Mouse (Mus musculus): ENCODE results near the gene Alox5ap. TPM values are rescaled to one million over a fixed set of nuclear protein-coding genes. Genes with fewer than 3 reads are reported as not detected.

The Alox5ap gene
- 4.6 and 4.9 TPM in 2 replicates for polyA plus RNA-seq (2015; fragmentation: Nextera tagmentation; extraction: Ambion mirVana)

DNA sequence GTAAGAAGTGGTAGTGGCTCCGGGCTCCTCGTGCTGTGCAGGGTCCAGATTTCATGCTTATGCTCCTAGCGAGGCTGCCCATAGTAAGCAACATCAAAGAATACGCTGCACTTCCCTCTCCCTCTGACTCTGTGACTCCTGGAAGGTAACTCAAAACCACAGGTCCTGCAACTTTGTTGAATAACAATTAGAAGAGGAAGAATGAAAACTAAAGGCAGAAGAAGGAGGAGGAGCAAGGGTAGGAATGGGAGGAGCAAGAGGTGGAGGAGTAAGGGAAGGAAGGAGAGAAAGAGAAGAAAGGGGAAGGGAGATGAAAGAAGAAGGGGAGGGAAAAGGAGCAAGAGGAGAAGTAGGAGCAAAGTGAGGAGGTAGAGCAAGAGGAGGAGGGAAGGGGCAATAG is at the start of gene Alox5ap:
Gene Alox5ap, plus strand, starts transcription at position 363 of the 400 bp plus-strand sequence.
- no peaks in the 10 kb centered on the region for H3K9me3 ChIP-seq (ENCODE audit: control insufficient read depth)
- no peak within 1 kb of the TSS for H3K4me3 ChIP-seq (ENCODE audit: low read depth, low read length)
- H3K9ac ChIP-seq (ENCODE audit: low read depth, low read length): no peak within 1 kb of the TSS
- no peaks in the 10 kb centered on the region for H3K4me1 ChIP-seq (replicated peaks; ENCODE audit: control insufficient read depth, insufficient read depth, low read length)
- no peak within 1 kb of the TSS for H3K27ac ChIP-seq (ENCODE audit: low read depth, low read length)
- TF ChIP-seq CTCF (IDR thresholded peaks at IDR 0.05; ENCODE audit: low read depth): no peak
- 56% methylated on average over 4 of the region's 4 CpGs for WGBS
- no peaks in the 10 kb centered on the region for H3K27me3 ChIP-seq (replicated peaks; ENCODE audit: control insufficient read depth, insufficient read depth, low read length)
- ATAC-seq: no peak
- no peaks in the 10 kb centered on the region for H3K36me3 ChIP-seq (ENCODE audit: control insufficient read depth, insufficient read depth)
- no peak within 1 kb of the TSS for H3K4me2 ChIP-seq (replicated peaks; ENCODE audit: low read depth)

DNA sequence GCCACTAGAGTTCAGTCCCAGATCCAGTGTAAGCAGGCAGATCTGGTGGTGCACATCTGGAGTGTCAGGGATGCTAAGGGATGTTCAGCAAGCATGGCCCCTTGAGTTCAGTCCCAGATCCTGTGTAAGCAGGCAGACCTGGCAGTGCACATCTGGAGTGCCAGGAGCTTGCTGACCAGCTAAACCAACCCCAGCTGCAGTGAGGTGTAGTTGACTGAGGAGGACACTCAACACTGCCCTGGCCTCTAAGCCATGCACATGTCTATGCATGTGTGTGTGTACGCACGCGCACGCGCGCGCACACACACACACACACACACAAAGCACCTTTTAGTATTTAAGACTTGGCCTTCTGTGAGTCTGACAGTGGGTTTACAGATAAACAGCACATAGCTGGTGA is 49.0 kb upstream of the Alox5ap start:
- Histone ChIP-seq H3K9ac (ENCODE audit: low read depth, low read length) (no peak overlapping the region), H3K4me3 (ENCODE audit: low read depth, low read length) (no peak overlapping the region), H3K27ac (ENCODE audit: low read depth, low read length) (no peak overlapping the region), H3K4me2 (replicated peaks; ENCODE audit: low read depth) (no peak overlapping the region), H3K27me3 (replicated peaks; ENCODE audit: control insufficient read depth, insufficient read depth, low read length) (no peaks in the 10 kb centered on the region), H3K4me1 (replicated peaks; ENCODE audit: control insufficient read depth, insufficient read depth, low read length) (no peaks in the 10 kb centered on the region), H3K36me3 (ENCODE audit: control insufficient read depth, insufficient read depth) (peaks cover 49% of the 10 kb centered on the region), H3K9me3 (ENCODE audit: control insufficient read depth) (no peaks in the 10 kb centered on the region)
- ATAC-seq: no peak
- 99% methylated on average over 7 of the region's 7 CpGs for WGBS
- no peak for TF ChIP-seq CTCF (IDR thresholded peaks at IDR 0.05; ENCODE audit: low read depth)

DNA sequence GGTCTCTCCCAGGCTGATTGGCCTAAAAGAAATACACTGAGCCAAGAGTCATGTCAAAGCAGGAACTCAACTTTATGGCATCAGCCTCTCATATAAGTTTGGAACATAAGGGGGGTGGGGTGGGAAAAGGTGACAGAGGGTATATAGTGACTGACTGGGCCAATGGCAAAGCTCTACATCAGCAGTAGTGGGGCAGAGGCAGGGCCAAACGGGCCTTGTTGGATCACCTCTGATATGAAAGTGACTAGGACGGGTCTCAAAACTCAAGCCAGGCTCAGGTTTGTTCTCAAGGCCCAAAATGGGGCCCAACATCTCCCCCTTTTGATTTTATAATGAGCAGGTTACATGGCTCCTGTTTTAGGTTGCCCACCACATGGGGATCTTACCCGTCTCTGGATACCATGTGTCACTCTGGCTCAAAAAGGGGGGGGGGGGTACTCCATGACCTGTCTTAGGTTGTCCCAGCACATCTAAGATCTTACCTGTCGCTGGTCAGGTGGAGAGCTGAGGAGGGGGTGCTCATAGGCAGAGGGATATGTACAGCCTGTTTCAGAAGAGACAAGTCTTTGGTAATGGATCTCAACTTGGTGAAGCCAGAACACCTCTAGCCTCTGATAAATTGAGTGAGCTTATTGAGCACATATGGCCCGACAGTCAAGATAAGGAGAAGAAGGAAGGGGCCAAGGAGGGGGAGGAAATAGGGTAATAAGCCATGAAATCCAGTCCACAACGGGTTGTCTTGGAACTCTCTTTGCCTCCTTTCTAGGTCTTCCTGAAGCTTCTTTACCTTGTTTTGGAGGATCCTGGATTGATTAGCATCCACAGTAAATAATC is 46.8 kb upstream of the Alox5ap start:
- Histone ChIP-seq H3K9ac (ENCODE audit: low read depth, low read length) (no peak overlapping the region), H3K36me3 (ENCODE audit: control insufficient read depth, insufficient read depth) (peaks cover 28% of the 10 kb centered on the region), H3K4me2 (replicated peaks; ENCODE audit: low read depth) (no peak overlapping the region), H3K27ac (ENCODE audit: low read depth, low read length) (no peak overlapping the region), H3K27me3 (replicated peaks; ENCODE audit: control insufficient read depth, insufficient read depth, low read length) (no peaks in the 10 kb centered on the region), H3K9me3 (ENCODE audit: control insufficient read depth) (no peaks in the 10 kb centered on the region), H3K4me1 (replicated peaks; ENCODE audit: control insufficient read depth, insufficient read depth, low read length) (no peaks in the 10 kb centered on the region), H3K4me3 (ENCODE audit: low read depth, low read length) (no peak overlapping the region)
- TF ChIP-seq CTCF (IDR thresholded peaks at IDR 0.05; ENCODE audit: low read depth): no peak
- no peak for ATAC-seq
- 81% methylated on average over 6 of the region's 6 CpGs for WGBS

DNA sequence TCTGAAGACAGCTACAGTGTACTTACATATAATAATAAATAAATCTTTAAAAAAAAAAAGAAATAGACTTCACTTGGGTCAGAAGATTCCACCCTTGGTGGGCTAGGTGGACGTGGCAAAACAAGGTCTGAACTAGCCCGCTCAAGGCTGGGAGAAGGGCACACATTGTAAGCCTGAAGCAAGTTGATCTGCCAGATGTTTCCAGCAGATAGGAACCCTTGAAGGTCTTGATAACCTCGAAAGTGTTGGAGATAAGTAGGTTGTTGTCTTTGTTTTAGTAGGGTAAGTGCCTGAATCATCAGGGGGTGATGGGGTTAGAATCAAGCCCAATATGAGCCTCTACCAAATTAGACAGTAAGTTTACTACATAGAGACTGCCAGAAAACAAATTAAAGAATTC is 45.1 kb upstream of the Alox5ap start:
- Histone ChIP-seq H3K27me3 (replicated peaks; ENCODE audit: control insufficient read depth, insufficient read depth, low read length) (no peaks in the 10 kb centered on the region), H3K9me3 (ENCODE audit: control insufficient read depth) (no peaks in the 10 kb centered on the region), H3K36me3 (ENCODE audit: control insufficient read depth, insufficient read depth) (peaks cover 13% of the 10 kb centered on the region), H3K27ac (ENCODE audit: low read depth, low read length) (no peak overlapping the region), H3K9ac (ENCODE audit: low read depth, low read length) (no peak overlapping the region), H3K4me2 (replicated peaks; ENCODE audit: low read depth) (no peak overlapping the region), H3K4me3 (ENCODE audit: low read depth, low read length) (no peak overlapping the region), H3K4me1 (replicated peaks; ENCODE audit: control insufficient read depth, insufficient read depth, low read length) (no peaks in the 10 kb centered on the region)
- WGBS: 69% methylated on average over 3 of the region's 3 CpGs
- ATAC-seq: no peak
- no peak for TF ChIP-seq CTCF (IDR thresholded peaks at IDR 0.05; ENCODE audit: low read depth)

DNA sequence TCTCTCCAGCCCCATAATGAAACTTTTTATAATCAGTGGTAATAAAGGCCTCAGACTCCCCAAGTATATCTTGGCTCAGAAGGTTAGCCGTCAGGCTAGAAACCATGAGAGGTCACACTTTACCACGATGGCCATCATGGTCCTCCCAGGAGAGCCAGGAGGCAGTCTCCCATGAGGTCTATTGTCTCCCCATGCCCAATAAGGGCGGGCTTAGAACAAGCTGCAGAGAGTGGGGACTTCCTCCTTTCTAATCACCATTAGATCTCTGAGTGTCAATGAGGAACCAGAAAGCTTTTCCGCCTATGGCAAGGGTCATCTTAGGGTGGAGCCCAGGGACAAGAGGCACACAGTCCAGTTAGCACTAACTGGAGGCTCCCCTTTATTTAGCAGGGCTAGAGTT is 43.2 kb upstream of the Alox5ap start:
- no peak for TF ChIP-seq CTCF (IDR thresholded peaks at IDR 0.05; ENCODE audit: low read depth)
- no peak overlapping the region for H3K9ac ChIP-seq (ENCODE audit: low read depth, low read length)
- no peaks in the 10 kb centered on the region for H3K27me3 ChIP-seq (replicated peaks; ENCODE audit: control insufficient read depth, insufficient read depth, low read length)
- 78% methylated on average over 4 of the region's 4 CpGs for WGBS
- no peaks in the 10 kb centered on the region for H3K4me1 ChIP-seq (replicated peaks; ENCODE audit: control insufficient read depth, insufficient read depth, low read length)
- no peak overlapping the region for H3K27ac ChIP-seq (ENCODE audit: low read depth, low read length)
- no peaks in the 10 kb centered on the region for H3K9me3 ChIP-seq (ENCODE audit: control insufficient read depth)
- ATAC-seq: no peak
- no peak overlapping the region for H3K4me2 ChIP-seq (replicated peaks; ENCODE audit: low read depth)
- no peak overlapping the region for H3K4me3 ChIP-seq (ENCODE audit: low read depth, low read length)
- H3K36me3 ChIP-seq (ENCODE audit: control insufficient read depth, insufficient read depth): no peaks in the 10 kb centered on the region

- no peak for ATAC-seq
- no peak for TF ChIP-seq CTCF (IDR thresholded peaks at IDR 0.05; ENCODE audit: low read depth)
- Histone ChIP-seq H3K9me3 (ENCODE audit: control insufficient read depth) (no peaks in the 10 kb centered on the region), H3K36me3 (ENCODE audit: control insufficient read depth, insufficient read depth) (no peaks in the 10 kb centered on the region), H3K4me3 (ENCODE audit: low read depth, low read length) (no peak overlapping the region), H3K27ac (ENCODE audit: low read depth, low read length) (no peak overlapping the region), H3K4me2 (replicated peaks; ENCODE audit: low read depth) (no peak overlapping the region), H3K27me3 (replicated peaks; ENCODE audit: control insufficient read depth, insufficient read depth, low read length) (no peaks in the 10 kb centered on the region), H3K4me1 (replicated peaks; ENCODE audit: control insufficient read depth, insufficient read depth, low read length) (no peaks in the 10 kb centered on the region), H3K9ac (ENCODE audit: low read depth, low read length) (no peak overlapping the region)
- 12% methylated on average over 7 of the region's 7 CpGs for WGBS
These were observed 39.9 kb upstream of the Alox5ap start for GRCm38 (mm10) chr5:149224666-149225065.

All from intestine, postnatal 0 days (tissue).